Mouse (Mus musculus) ES-E14 (cell line): ENCODE measurements at regions not wholly inside any gene's neighbourhood (a gene's known extent, or its start where the extent isn't known, plus 50 kb on each side); places are given as distances from the start of the nearest gene placed in this dataset.

Experiments
- DNase-seq: peaks from one replicate; pipeline ENCODE4 v3.0.0-alpha.2; 2013; ENCODE audit warnings: low read depth, low spot score
- H3K27ac ChIP-seq: 2 replicates; pipeline ENCODE4 v1.5.1; 2012; ENCODE audit warnings: low read depth, mild to moderate bottlenecking, low read length, moderate library complexity, mixed read lengths; ENCODE audit not compliant: poor library complexity, insufficient read depth, severe bottlenecking
- H3K36me3 ChIP-seq: 2 replicates; pipeline ENCODE4 v1.6.1; 2012; ENCODE audit warnings: mild to moderate bottlenecking, low read length, moderate library complexity, mixed read lengths; ENCODE audit not compliant: control insufficient read depth, poor library complexity, insufficient read depth, severe bottlenecking
- H3K4me1 ChIP-seq, 2 experiments: fragments of 150-350 bp in 1 of 2; sonication (generic) in 1 of 2; 2 replicates each; pipeline ENCODE4 v1.6.1; 2012; ENCODE audit warnings: low read length in 2 of 2, mild to moderate bottlenecking in 1 of 2, mixed read lengths in 1 of 2; ENCODE audit not compliant: control insufficient read depth in 2 of 2, insufficient read depth in 2 of 2, poor library complexity in 1 of 2
- H3K4me3 ChIP-seq, 2 experiments: fragments of 150-350 bp in 1 of 2; sonication (generic) in 1 of 2; 2 replicates each; pipeline ENCODE4 v1.5.1; 2012; ENCODE audit warnings: low read length in 2 of 2, low read depth in 1 of 2, mild to moderate bottlenecking in 1 of 2, mixed read lengths in 1 of 2; ENCODE audit not compliant: insufficient read depth in 1 of 2, poor library complexity in 1 of 2, severe bottlenecking in 1 of 2
- H3K9ac ChIP-seq: 2 replicates; pipeline ENCODE4 v1.6.1; 2012; ENCODE audit warnings: low read depth, mild to moderate bottlenecking, low read length, mixed read lengths; ENCODE audit not compliant: poor library complexity, insufficient read depth, severe bottlenecking
- H3K9me3 ChIP-seq: fragments of 150-350 bp; sonication (generic); 2 replicates; pipeline ENCODE4 v1.6.1; 2012; ENCODE audit warnings: low read depth, mild to moderate bottlenecking, low read length; ENCODE audit not compliant: control insufficient read depth, insufficient read depth
- CHD2 ChIP-seq: IDR thresholded peaks from 2 replicates; pipeline ENCODE4 v1.6.1; 2014; ENCODE audit warnings: mild to moderate bottlenecking, low read depth, low read length, inconsistent platforms
- HCFC1 ChIP-seq: IDR thresholded peaks from 2 replicates; pipeline ENCODE4 v1.6.1; 2012; ENCODE audit warnings: low read length, inconsistent platforms, borderline replicate concordance; ENCODE audit not compliant: insufficient read depth
- MAFK ChIP-seq: IDR thresholded peaks from 2 replicates; pipeline ENCODE4 v1.6.1; 2014; ENCODE audit warnings: mild to moderate bottlenecking, low read depth, low read length, inconsistent platforms; ENCODE audit not compliant: insufficient read depth
- ZC3H11A ChIP-seq: IDR thresholded peaks from 2 replicates; pipeline ENCODE4 v1.6.1; 2012; ENCODE audit warnings: low read depth, mild to moderate bottlenecking, inconsistent platforms, low read length, borderline replicate concordance
- ZNF384 ChIP-seq: IDR thresholded peaks from 2 replicates; pipeline ENCODE4 v1.6.1; 2012; ENCODE audit warnings: low read depth, low read length, inconsistent platforms
- in situ Hi-C, 2 experiments: fragments of 600-800 bp; cut with MboI; formaldehyde crosslinking; loops; one replicate each; pipeline ENCODE4 v1.15.1; 2025; ENCODE audit warnings: low sequenced_read_pairs in 2 of 2, inconsistent platforms in 1 of 2; ENCODE audit not compliant: unreplicated experiment in 2 of 2

DNA sequence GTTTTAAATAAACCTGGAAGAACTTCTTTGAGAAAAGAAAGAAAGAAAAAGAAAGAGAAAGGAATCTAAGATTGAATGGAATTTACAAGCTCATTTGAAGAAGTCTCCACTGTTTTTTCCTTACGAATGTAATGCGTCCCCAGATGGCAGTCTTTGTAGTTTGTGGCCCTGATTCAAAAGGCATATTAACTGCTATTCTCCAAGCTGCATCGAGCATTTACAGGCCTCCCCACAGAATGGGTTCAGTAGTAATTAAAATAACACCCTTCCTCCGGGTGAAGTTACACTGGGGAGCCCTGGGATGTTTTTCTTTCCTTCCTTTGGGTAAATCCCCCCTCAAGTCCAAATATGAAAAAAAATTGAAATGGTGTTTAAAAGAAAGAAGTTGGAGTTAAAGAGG lies 211.2 kb upstream of the Ferd3l start:
- H3K4me3 ChIP-seq = no peak overlapping the region
- no peaks in the 10 kb centered on the region for H3K9me3 ChIP-seq
- no peak for DNase-seq
- no peaks in the 10 kb centered on the region for H3K4me1 ChIP-seq
- H3K36me3 ChIP-seq = no peaks in the 10 kb centered on the region
- TF ChIP-seq ZC3H11A (no peak), HCFC1 (no peak), MAFK (no peak), ZNF384 (no peak), CHD2 (no peak)
- no peak overlapping the region for H3K9ac ChIP-seq
- H3K27ac ChIP-seq = no peak overlapping the region
- in situ Hi-C loops = no loop called here

DNA sequence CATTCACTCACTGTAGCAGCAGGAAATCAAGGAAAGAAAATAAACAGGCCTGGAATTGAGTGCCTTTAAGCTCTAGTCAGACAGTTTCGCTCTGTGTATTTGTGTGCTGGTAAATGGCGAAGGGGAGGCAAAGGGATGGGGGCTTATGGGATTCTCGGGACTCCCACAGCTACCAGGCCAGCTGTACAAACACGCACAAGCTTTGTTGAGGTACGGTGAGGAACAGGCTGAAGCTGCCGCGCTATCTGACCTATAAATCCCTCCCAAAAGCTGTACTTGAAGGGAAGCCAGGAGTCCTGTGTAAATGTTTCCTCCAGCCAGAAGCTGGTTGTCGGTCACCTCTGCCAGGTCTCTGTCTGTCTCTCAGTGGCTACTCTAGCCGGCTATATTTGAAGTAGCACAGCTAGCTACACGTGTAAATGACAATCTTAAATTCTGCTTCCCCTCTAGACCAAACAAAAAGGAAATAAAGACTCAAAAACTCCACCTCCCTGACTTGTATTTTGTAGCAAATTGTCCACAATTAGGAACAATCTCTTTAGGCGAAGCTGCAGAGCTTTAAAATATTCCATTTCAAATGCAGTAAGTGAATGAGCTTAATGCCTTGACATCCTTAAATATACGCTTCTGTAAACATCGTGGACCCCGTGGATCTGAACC lies 210.5 kb upstream of the Ferd3l start:
- H3K4me1 ChIP-seq = no peaks in the 10 kb centered on the region
- H3K36me3 ChIP-seq = no peaks in the 10 kb centered on the region
- TF ChIP-seq CHD2 (no peak), ZC3H11A (no peak), ZNF384 (no peak), MAFK (no peak), HCFC1 (no peak)
- no peak overlapping the region for H3K4me3 ChIP-seq
- in situ Hi-C loops = no loop called here
- H3K9me3 ChIP-seq = no peaks in the 10 kb centered on the region
- DNase-seq = no peak
- H3K27ac ChIP-seq = no peak overlapping the region
- H3K9ac ChIP-seq = no peak overlapping the region

DNA sequence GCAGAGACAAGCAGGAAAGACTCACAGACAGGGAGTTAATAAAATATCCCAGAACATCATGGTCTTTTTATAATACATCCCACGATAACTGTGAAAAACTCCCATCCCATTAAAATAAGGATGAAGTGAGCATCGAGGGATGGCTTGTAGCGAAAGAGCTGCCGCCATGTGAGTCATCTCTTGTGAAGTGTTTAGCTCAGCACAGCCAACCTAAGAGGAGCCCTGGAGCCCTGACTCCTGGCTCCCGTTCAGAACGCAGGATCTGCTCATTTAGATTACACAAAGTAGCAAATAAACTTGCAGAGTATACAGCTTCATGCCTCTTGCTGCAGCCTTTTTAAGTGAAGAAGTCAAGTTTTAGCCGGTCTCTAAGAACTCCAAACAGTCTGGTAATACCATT lies 209.2 kb upstream of the Ferd3l start:
- Histone ChIP-seq H3K9me3 (no peaks in the 10 kb centered on the region), H3K4me3 (no peak overlapping the region), H3K4me1 (no peaks in the 10 kb centered on the region), H3K9ac (no peak overlapping the region), H3K36me3 (no peaks in the 10 kb centered on the region), H3K27ac (no peak overlapping the region)
- TF ChIP-seq HCFC1 = no peak
- no peak for TF ChIP-seq MAFK
- TF ChIP-seq ZNF384 = no peak
- no peak for TF ChIP-seq ZC3H11A
- no peak for TF ChIP-seq CHD2
- in situ Hi-C loops = no loop called here
- no peak for DNase-seq

DNA sequence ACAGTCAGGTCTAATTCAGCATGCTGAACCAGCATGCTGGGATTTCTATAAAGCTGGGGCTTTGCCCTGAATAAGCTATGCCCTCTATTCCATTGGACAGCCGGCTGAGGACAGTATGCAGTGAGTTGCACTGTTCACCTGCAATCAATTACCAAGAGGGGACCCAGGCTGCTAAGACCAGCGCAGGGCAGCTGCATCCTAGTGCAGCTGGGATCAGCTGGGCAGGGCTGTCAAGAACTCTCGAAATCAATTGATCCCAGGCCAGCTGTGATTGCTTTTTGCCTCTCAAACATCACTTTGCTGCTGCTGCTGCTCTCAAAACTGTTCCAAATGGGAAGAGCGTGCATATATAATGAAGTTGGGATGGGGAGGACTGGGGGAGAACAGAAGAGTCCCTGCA lies 196.3 kb upstream of the Ferd3l start:
- DNase-seq = no peak
- TF ChIP-seq ZNF384 (no peak), ZC3H11A (no peak), MAFK (no peak), HCFC1 (no peak), CHD2 (no peak)
- no peak overlapping the region for H3K9ac ChIP-seq
- H3K4me1 ChIP-seq = no peaks in the 10 kb centered on the region
- H3K9me3 ChIP-seq = no peaks in the 10 kb centered on the region
- in situ Hi-C loops = loop anchor here in 1 of 2 experiments (25.0 kb wide), 1 partner anchor 245 kb away; no protein-coding TSS in a partner anchor
- no peaks in the 10 kb centered on the region for H3K36me3 ChIP-seq
- H3K27ac ChIP-seq = no peak overlapping the region
- H3K4me3 ChIP-seq = no peak overlapping the region
